Mouse (Mus musculus) lung, embryonic 16.5 days (tissue): ENCODE data around the gene Clec4d. TPM values are rescaled to one million over a fixed set of nuclear protein-coding genes. Genes with fewer than 3 reads are reported as not detected.
"Not testable (repeated sequence)": the region's sequence is repeated elsewhere in the genome, so short reads cannot be mapped to it uniquely, and the experiment has no call there.

ENCODE experiments used
- ATAC-seq: fragments of 200-750 bp; cut with Nextera tagmentation; 2 replicates; pipeline ENCODE4 v1.8.0; 2017; ENCODE audit warnings: low read depth, mild to moderate bottlenecking, moderate library complexity
- H3K27ac ChIP-seq: fragments of 300-500 bp; sonication (generic); 2 replicates; pipeline ENCODE4 v1.5.1; 2014; ENCODE audit warnings: mild to moderate bottlenecking, control low read depth, low read length
- H3K27me3 ChIP-seq: fragments of 300-500 bp; sonication (generic); 2 replicates; pipeline ENCODE4 v1.6.1; 2014; ENCODE audit warnings: low read depth, low read length, mixed read lengths; ENCODE audit not compliant: control insufficient read depth, insufficient read depth
- H3K36me3 ChIP-seq: fragments of 300-500 bp; sonication (generic); 2 replicates; pipeline ENCODE4 v1.6.1; 2014; ENCODE audit warnings: low read length; ENCODE audit not compliant: control insufficient read depth, insufficient read depth
- H3K4me1 ChIP-seq: fragments of 300-500 bp; sonication (generic); replicated peaks from 2 replicates; pipeline ENCODE4 v1.6.1; 2014; ENCODE audit warnings: low read length, mixed read lengths; ENCODE audit not compliant: control insufficient read depth, insufficient read depth
- H3K4me2 ChIP-seq: fragments of 300-500 bp; sonication (generic); 2 replicates; pipeline ENCODE4 v1.6.1; 2014; ENCODE audit warnings: low read depth, low read length, control low read depth
- H3K4me3 ChIP-seq: fragments of 300-500 bp; sonication (generic); 2 replicates; pipeline ENCODE4 v1.5.1; 2014; ENCODE audit warnings: mild to moderate bottlenecking, low read length, control low read depth
- H3K9ac ChIP-seq: fragments of 300-500 bp; sonication (generic); 2 replicates; pipeline ENCODE4 v1.6.1; 2014; ENCODE audit warnings: low read length, control low read depth
- H3K9me3 ChIP-seq: fragments of 300-500 bp; sonication (generic); 2 replicates; pipeline ENCODE4 v1.6.1; 2016; ENCODE audit warnings: low read length; ENCODE audit not compliant: control insufficient read depth
- WGBS: fragments of 180-500 bp; shearing (Covaris S2); extraction: QIAGEN DNeasy Blood & Tissue Kit; methylation state at CpG from one replicate; pipeline ENCODE4 v1.1.7; 2014; 5-methylcytosine and 5-hydroxymethylcytosine counted together
- polyA plus RNA-seq: library from polyadenylated mRNA; unstranded; fragments of >200 nt; fragmentation: Nextera tagmentation; extraction: Ambion mirVana; gene quantifications from 2 replicates; pipeline ENCODE4 v1.2.1, GENCODE M21; 2015

Gene Clec4d
- 0.36 and 0.39 TPM in 2 replicates for polyA plus RNA-seq

GRCm38 (mm10) chr6:123261555-123262161 lies at the start of gene Clec4d:
Gene Clec4d, plus strand, starts transcription at chr6:123262111.
- Histone ChIP-seq H3K36me3 (no peaks in the 10 kb centered on the region), H3K4me2 (no peak within 1 kb of the TSS), H3K9ac (no peak within 1 kb of the TSS), H3K4me1 (no peaks in the 10 kb centered on the region), H3K4me3 (no peak within 1 kb of the TSS), H3K27me3 (no peaks in the 10 kb centered on the region), H3K9me3 (no peaks in the 10 kb centered on the region), H3K27ac (no peak within 1 kb of the TSS)
- 68% methylated on average over 4 of the region's 4 CpGs for WGBS
- ATAC-seq: no peak

GRCm38 (mm10) chr6:123227519-123228166 lies 34.3 kb upstream of the Clec4d start:
- Histone ChIP-seq H3K4me2 (no peak overlapping the region), H3K27ac (no peak overlapping the region), H3K4me3 (no peak overlapping the region), H3K9me3 (no peaks in the 10 kb centered on the region), H3K36me3 (no peaks in the 10 kb centered on the region), H3K27me3 (no peaks in the 10 kb centered on the region), H3K9ac (no peak overlapping the region), H3K4me1 (no peaks in the 10 kb centered on the region)
- WGBS: 48% methylated on average over 2 of the region's 2 CpGs
- ATAC-seq: no peak

GRCm38 (mm10) chr6:123229644-123230043 lies 32.3 kb upstream of the Clec4d start, which contains the start of gene Clec4n:
Gene Clec4n, plus strand, starts transcription at chr6:123229843.
- Histone ChIP-seq H3K27ac (no peak within 1 kb of the TSS), H3K9me3 (no peaks in the 10 kb centered on the region), H3K4me3 (no peak within 1 kb of the TSS), H3K27me3 (no peaks in the 10 kb centered on the region), H3K36me3 (no peaks in the 10 kb centered on the region), H3K9ac (no peak within 1 kb of the TSS), H3K4me1 (no peaks in the 10 kb centered on the region), H3K4me2 (no peak within 1 kb of the TSS)
- ATAC-seq: no peak
- 55% methylated on average over 3 of the region's 3 CpGs for WGBS

DNA sequence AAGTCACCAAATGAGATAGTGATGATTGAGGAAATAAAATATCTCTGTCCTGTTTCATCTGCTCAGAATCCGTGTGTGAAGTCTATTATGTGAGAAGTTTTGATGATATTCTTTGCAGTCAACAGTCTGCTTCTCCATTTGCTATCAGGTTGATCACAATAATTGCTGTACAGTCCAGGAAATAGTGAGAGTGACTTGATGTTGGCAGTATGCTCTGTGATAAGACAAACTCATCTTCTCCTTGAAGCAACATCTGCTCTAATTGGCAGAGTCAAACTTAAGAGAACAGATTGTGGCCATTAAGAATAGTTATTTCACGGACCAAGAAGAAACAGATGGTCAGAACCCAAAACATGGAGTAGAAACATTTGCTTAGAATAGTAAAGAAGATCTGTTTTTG lies 30.8 kb upstream of the Clec4d start:
- Histone ChIP-seq H3K9ac (no peak overlapping the region), H3K4me3 (no peak overlapping the region), H3K4me2 (no peak overlapping the region), H3K27ac (no peak overlapping the region), H3K4me1 (no peaks in the 10 kb centered on the region), H3K27me3 (no peaks in the 10 kb centered on the region), H3K9me3 (no peaks in the 10 kb centered on the region), H3K36me3 (no peaks in the 10 kb centered on the region)
- ATAC-seq: no peak
- 62% methylated on average over 2 of the region's 2 CpGs for WGBS

GRCm38 (mm10) chr6:123237582-123237981 lies 24.3 kb upstream of the Clec4d start:
- no peak for ATAC-seq
- no peak overlapping the region for H3K27ac ChIP-seq
- H3K4me3 ChIP-seq: no peak overlapping the region
- H3K9ac ChIP-seq: no peak overlapping the region
- H3K4me2 ChIP-seq: no peak overlapping the region
- H3K4me1 ChIP-seq: no peaks in the 10 kb centered on the region
- no peaks in the 10 kb centered on the region for H3K9me3 ChIP-seq
- no peaks in the 10 kb centered on the region for H3K27me3 ChIP-seq
- no peaks in the 10 kb centered on the region for H3K36me3 ChIP-seq

DNA sequence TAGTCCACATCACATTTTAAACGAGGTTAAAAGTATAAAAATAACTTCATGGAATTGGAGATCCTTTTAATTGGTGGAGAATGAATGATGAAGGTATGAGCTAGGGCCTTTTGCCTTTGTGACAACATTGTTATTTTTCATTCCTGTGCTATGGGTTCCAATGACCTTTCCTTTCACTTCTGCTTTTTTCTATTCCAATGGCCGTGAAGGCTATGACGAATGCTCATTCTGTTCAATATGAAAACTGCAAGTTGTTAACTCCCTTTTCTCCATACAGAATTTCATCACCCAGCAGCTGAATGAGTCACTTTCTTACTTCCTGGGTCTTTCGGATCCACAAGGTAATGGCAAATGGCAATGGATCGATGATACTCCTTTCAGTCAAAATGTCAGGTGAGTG lies 17.7 kb upstream of the Clec4d start:
- no peaks in the 10 kb centered on the region; the same call in 1 of the 2 replicates for H3K9me3 ChIP-seq
- H3K27me3 ChIP-seq: no peaks in the 10 kb centered on the region
- ATAC-seq: no peak
- H3K9ac ChIP-seq: no peak overlapping the region
- H3K36me3 ChIP-seq: no peaks in the 10 kb centered on the region
- H3K4me1 ChIP-seq: no peaks in the 10 kb centered on the region
- H3K4me2 ChIP-seq: no peak overlapping the region
- H3K4me3 ChIP-seq: no peak overlapping the region
- H3K27ac ChIP-seq: no peak overlapping the region
- 82% methylated on average over 5 of the region's 5 CpGs for WGBS

GRCm38 (mm10) chr6:123248862-123249261 lies 13.0 kb upstream of the Clec4d start:
- not testable (repeated sequence) for H3K27ac ChIP-seq, ATAC-seq
- 77% methylated on average over 2 of the region's 2 CpGs for WGBS

GRCm38 (mm10) chr6:123252735-123253134 lies 9.2 kb upstream of the Clec4d start:
- ATAC-seq: no peak
- Histone ChIP-seq H3K36me3 (no peaks in the 10 kb centered on the region), H3K4me2 (no peak overlapping the region), H3K4me1 (no peaks in the 10 kb centered on the region), H3K4me3 (no peak overlapping the region), H3K9me3 (0 out of 2 replicates have a peak, but pooled peaks cover 2% of the 10 kb centered on the region), H3K9ac (no peak overlapping the region), H3K27me3 (no peaks in the 10 kb centered on the region), H3K27ac (no peak overlapping the region)

More at GRCm38 (mm10) chr6:123248862-123249261, 13.0 kb upstream of the Clec4d start:
- not testable (repeated sequence) for H3K4me3 ChIP-seq, H3K9me3 ChIP-seq, H3K36me3 ChIP-seq, H3K27me3 ChIP-seq, H3K9ac ChIP-seq, H3K4me2 ChIP-seq, H3K4me1 ChIP-seq

GRCm38 (mm10) chr6:123258946-123259345 lies 3.0 kb upstream of the Clec4d start:
- Histone ChIP-seq H3K36me3 (no peaks in the 10 kb centered on the region), H3K9ac (no peak overlapping the region), H3K9me3 (0 out of 2 replicates have a peak, but pooled peaks cover 2% of the 10 kb centered on the region), H3K27ac (no peak overlapping the region), H3K4me1 (no peaks in the 10 kb centered on the region), H3K4me2 (no peak overlapping the region), H3K27me3 (no peaks in the 10 kb centered on the region), H3K4me3 (no peak overlapping the region)
- ATAC-seq: no peak
- WGBS: 68% methylated on average over 3 of the region's 3 CpGs
